Mouse (Mus musculus): ENCODE results near the gene Gm30191. TPM values are rescaled to one million over a fixed set of nuclear protein-coding genes. Genes with fewer than 3 reads are reported as not detected.
A peak's percentile ranks its signal among the peaks of the same experiment; 100 is the strongest.

Gm30191 gene
- total RNA-seq (2022) = not detected

- no peak for DNase-seq (ENCODE audit: low spot score)
These were observed at the start of gene Gm30191 for GRCm38 (mm10) chr4:134246719-134247258. Gene Gm30191 (plus strand): TSS chr4:134246935.

DNA sequence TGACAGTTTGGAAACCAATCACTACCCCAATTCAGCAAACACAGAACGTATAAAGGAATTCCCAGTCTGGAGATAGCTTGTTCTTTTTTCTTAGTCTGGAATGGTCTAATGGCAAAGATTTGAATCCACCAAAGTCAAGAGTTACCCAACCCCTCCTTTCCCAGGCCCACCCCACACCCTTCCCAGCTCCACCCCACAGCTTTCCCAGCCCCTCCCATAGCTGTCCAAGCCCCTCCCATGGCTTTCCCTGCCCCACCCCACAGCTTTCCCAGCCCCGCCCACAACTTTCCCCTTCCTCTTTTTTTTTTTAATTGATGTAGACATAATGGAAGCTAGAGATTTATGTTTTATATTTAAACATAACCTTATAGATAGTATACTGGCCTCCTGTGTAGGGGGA, 47.4 kb upstream of the Gm30191 start:
- DNase-seq (ENCODE audit: low spot score) = no peak

DNA sequence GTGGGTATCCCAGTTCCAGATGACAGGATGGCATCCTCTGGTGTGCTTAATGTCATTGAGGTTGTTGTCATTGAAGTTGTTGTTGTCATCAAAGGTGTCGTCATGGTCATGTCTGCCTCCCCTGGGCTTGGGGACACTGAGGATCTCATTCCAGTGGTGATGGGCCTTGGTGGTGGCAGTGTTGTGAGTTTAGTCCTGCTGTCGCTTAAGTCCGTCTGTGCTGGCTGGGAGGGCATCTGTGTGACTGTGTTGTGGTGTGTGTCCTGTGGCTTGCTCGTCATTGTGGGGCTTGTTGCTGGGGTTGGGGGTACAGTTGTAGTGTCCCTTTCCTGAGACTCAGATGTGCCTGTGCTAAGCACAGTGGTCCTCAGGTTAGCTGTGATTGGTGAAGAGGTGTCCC, 43.8 kb upstream of the Gm30191 start, which contains the start of gene Gm7534:
Gm7534 (minus strand) TSS at position 101 of the 400 bp plus-strand sequence.
- DNase-seq (ENCODE audit: low spot score) = no peak

DNA sequence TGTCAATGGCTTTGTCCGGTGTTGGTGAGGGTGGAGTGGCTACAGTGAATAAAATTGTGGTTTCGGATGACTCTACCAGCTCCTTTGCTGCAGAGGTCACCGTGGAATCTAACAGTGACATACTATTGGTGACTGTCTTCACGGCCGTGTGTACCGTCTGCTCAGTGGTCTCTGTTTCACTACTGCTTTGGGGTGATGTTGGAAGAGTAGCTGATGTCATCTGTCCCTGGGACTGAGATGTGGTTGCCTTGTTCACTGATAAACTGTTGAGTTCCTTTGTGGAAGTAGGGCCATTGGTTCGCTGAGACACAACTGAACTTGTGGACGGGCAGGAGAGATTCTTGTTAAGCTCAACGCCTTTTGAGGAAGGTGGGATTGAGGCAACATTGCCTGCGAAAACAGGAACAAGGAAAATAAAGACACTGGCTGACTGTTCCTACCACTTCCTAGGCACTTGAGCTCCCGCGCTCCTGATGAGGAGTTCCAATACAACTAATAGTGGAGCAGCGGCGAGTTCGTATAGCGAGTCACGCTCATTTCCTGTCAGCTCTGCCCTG, 43.3 kb upstream of the Gm30191 start:
- no peak for DNase-seq (ENCODE audit: low spot score)

- no peak for DNase-seq (ENCODE audit: low spot score)
These were observed 40.2 kb upstream of the Gm30191 start for GRCm38 (mm10) chr4:134206488-134207053.

DNA sequence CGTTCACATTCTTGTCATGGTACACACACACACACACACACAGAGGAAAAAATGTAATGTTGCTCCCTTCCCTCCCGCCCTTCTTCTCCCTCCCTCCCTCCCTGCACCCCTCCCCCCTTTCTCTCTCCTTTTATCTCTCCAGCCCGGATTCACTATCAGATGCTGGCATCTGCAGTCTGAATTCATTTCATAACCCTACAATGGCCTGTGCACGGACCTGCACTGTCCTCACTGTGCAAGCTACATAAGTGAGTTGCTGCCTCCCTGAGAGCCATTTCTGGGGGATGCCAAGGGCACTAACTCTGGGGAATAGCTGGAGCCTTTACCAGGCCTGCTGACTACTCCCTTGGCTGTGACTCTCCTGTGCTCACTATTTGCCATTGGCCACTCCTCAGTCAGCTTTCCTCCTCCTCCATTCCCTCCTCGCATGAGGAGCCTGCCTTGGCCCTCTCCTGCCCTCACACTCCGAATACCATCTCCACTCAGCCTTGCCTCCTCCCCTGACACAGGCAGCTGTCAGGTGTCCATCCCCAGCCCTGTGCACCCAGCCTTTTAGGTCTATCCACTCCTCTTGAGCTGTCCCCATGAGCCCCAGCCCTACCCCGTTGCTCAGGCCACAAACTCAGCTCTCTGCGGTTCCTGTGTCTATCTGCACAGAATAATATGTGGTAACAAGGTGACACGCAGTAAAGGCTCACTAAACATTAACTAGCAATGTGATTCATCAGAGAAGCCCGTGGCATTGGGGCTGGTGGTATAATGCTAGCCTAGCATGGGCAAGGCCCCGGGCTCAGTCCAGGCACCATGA, 23.7 kb upstream of the Gm30191 start:
- DNase-seq (ENCODE audit: low spot score) = no peak

GRCm38 (mm10) chr4:134227194-134227593, 19.5 kb upstream of the Gm30191 start, which contains the start of gene Catsper4:
Gene Catsper4 (minus strand): TSS chr4:134227383.
- no peak for DNase-seq (ENCODE audit: low spot score)

- DNase-seq (ENCODE audit: low spot score) = no peak
These were observed 16.3 kb upstream of the Gm30191 start for GRCm38 (mm10) chr4:134230431-134230830.

DNA sequence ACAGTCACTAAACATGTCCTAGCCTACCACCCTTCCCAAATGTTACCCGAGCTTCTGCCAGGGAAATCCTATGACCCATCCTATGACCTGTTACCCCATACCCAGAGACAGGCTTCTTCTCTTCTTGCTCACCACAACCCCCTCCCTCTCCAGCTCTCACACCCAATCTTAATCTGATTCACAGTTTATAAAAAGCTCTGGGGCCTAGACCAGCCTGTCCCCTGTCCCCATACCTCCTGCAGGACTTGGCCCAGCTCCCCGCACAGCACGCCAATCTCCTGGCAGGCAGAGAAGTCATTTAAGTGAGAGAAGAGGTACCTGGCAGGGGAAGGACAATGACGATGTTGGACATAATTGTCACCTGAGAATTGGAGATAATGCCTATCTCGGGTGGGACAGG, 11.9 kb upstream of the Gm30191 start:
- DNase-seq (ENCODE audit: low spot score) = peak; percentile 41

GRCm38 (mm10) chr4:134237582-134238278, 9.0 kb upstream of the Gm30191 start:
- no peak for DNase-seq (ENCODE audit: low spot score)

DNA sequence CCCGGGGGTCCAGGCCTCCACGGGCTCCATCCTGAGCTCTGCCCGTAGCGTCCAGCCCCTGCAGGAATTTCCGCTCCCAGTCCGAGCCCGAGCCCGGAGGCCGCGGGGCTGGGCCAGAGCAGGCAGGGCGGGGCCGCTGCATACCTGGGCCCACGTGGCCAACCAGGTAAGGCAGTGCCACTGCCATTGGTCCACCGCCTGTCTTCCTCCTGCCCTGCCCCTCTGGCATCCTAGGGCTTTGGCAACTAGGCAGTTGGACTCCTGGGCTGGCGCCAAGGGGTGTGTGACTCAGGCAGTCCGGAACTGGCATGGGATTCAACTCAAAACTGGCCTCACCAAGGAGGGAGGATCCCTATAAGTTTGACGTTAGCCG, 8.5 kb upstream of the Gm30191 start, which contains the start of gene Cnksr1:
Cnksr1 (minus strand) TSS at position 121 of the 373 bp plus-strand sequence.
- DNase-seq (ENCODE audit: low spot score) = peak; percentile 61

- DNase-seq (ENCODE audit: low spot score) = no peak
These were observed 8.0 kb upstream of the Gm30191 start for GRCm38 (mm10) chr4:134238686-134239085.

- no peak for DNase-seq (ENCODE audit: low spot score)
These were observed 3.1 kb upstream of the Gm30191 start, which contains the start of gene E130218I03Rik for GRCm38 (mm10) chr4:134243516-134244250. Gene E130218I03Rik (plus strand): TSS chr4:134243662.

GRCm38 (mm10) chr4:134245148-134245843, 1.4 kb upstream of the Gm30191 start, which contains the start of gene Zfp593:
Gene Zfp593 (minus strand): TSS chr4:134245592.
- peak; percentile 93 for DNase-seq (ENCODE audit: low spot score)

DNA sequence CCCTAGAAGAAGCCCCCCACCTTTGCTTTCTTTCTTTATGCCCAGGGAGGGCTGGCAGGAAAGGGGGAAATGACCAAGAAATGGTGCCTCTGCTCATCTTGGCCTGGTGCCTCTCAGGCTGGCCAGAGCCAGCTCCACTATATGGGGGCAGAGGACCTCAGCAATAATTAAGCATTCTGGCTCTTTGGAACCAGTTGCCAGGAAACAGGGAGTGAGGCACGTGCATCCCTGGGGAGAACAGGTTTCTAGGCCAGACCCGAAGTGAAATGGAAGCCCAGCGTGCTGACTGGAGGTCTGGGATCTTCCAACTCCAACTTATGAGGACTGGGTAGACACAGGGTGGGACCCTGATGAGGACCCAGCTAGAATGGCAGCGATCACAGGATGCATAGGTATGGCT, 479 bp upstream of the Gm30191 start:
- DNase-seq (ENCODE audit: low spot score) = no peak

DNA sequence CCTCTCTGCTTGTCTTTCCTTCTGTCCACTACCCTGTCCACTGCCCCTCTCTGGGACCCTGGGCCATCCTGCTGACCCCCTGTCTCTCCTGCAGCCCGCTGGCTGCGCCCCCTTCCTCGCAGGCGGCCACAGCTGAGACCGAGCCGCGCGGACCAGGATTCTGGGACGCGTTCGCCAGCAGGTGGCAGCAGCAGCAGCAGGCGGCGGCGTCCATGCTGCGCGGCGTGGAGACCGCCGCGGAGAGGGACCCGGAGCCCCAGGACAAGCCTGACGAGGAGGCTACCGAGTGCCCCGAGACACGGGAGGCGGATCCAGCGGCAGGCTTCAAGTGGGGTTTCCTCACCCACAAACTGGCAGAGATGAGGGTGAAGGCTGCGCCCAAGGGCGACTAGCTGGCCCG, 2.9 kb downstream of the Gm30191 start:
- DNase-seq (ENCODE audit: low spot score) = peak; percentile 56

DNA sequence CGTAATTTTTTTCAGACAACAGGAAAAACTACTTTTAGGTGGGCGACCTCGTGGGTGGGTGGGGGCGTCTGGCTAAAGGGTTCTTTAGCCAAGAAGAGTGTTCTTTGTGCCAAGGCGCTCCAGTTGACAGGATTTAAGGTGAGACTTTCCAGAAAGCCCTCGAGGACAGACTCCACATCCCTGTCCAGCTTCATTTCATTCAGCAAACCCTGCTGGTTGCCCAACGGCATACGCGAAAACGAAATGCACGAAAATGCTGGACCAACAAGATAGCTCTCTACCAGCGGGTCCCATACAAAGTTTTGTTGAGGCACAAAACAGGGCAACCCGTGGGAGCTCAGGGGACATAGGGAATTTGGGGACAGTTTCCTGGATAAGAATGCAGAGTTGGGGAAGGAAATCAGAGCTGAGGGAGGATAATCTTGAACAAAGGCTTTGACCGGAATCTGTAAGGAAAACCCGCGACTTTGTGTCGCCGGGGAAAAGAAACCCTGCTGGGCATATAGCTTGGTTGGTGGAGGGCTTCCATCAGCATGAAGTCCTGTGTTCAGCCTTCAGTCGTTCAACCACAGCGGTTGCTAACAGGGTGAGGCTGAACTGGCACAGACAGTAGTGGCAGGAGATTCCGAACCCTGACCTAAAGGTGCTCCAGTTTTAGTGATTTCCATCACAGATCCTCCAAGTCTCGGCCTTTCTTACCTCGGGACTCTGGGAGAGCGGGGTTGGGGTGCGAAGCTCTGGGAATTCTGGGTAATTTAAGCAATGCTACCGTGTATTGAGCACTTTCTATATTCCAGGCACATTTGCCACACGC, 3.6 kb downstream of the Gm30191 start:
- no peak for DNase-seq (ENCODE audit: low spot score)

- DNase-seq (ENCODE audit: low spot score) = no peak
These were observed 4.2 kb downstream of the Gm30191 start for GRCm38 (mm10) chr4:134250930-134251240.

DNA sequence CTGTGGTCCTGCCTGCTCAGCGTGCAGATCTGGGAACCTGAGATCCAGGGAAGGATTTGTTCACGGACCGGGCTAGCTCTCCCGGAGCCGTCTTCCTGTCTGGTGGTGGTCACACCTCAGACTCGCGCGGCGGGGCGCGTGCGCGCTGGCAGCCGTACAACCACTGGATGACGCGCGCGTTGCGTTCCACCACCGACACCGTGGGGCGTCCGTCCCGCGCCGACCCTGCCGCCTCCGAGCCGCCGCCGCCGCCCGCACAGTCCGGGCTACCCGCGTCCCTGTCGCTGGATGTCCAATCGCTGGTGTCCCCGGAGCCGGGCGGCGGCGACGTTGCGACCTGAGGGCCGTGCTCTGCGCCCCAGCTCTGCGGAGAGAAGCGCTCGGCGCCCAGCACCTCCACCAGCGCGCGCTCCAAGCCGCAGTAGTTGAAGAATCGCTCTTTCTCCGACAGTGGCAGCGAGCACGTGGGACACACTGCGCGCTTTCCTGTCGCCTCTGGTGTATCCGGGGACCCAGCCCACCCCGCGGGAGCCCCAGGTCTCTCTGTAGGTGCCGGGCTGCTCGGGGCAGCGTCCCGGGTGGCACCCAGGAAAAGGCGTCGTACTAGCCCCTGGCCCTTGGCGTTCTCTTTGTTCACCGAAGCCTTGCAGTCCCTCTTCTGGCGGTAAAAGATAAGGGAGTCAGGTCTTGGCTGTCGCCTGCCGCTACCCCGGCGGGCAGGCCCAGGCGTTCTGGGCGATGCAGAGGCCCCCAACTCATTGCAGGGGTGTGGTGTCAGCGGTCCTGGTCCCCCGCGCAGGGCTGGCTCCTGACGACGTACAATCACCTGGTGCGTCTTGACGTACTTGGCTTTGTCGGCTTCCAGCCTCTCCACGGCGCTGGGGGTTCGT, 4.8 kb downstream of the Gm30191 start:
- peak; percentile 26 for DNase-seq (ENCODE audit: low spot score)
